Mouse (Mus musculus): ENCODE data around the gene Sephs1.

DNA sequence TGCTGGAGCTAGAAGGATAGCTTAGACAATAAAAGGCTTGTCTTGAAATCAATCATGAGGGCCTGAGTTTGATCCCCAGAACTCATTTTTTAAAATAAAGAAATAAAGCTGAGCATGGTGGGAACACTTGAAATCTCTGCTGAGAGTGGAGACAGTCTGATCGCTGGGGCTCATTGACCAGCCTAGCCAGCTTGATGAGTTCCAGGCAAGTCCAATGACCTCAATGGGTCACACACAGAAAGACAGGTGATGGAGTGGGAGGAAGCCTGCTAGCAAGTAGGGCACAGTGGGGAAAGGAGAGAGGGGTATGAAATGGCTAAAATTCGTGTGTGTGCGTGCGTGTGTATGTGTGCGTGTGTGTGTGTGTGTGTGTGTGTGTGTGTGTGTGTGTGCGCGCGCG lies 53.2 kb downstream of the Sephs1 start:
- no peak for TF ChIP-seq POLR2A (IDR thresholded peaks at IDR 0.05; ENCODE audit: borderline replicate concordance, insufficient read depth, low read length)
- TF ChIP-seq CTCF (IDR thresholded peaks at IDR 0.05; ENCODE audit: borderline replicate concordance, insufficient read depth, low read depth, low read length), result no peak
